Mouse (Mus musculus) cerebellum, adult 2 months (tissue): Measurements from ENCODE around the gene Igfbp4.

Experiments
- CTCF ChIP-seq: fragments of 200-500 bp; IDR thresholded peaks from 2 replicates; pipeline ENCODE4 v1.5.1; 2011; ENCODE audit warnings: low read depth, mild to moderate bottlenecking, control low read depth, low read length, moderate library complexity, borderline replicate concordance; ENCODE audit not compliant: insufficient read depth
- POLR2A ChIP-seq: fragments of 200-500 bp; IDR thresholded peaks from 2 replicates; pipeline ENCODE4 v1.6.1; 2011; ENCODE audit warnings: low read length, control low read depth, borderline replicate concordance; ENCODE audit not compliant: insufficient read depth

DNA sequence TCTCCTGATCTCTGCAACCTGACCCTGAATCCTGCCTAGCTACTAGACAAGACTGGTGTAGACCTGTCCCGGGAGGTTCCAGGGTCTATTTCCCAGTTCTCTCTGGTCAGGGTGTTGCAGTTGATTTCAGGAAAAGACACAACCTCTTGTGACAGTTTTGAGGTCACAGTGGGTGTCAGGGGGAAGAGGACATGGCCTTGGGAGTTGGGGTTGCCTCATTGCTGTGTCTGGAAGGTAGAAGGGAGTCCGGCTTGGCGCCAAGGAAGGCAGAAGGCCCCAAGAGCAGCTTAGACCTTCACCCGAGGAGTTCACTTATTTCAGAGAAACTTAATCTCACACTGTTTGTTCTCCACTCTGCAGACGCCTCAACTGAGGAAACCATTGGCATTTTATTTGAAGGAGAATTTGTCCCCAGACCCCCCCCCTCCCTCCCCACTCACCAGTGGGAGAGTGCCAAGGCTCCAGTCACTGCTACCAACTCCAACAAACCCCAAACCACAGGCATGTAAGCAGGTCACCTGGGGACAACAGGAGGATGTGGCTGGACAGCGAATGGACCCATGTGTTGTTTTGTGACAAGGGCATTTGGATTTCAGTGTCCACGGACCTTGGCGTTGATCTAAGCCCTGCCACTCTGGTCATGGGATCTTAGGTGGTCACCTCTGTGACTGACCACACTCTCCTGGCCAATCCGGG is 61.7 kb downstream of the Igfbp4 start:
- TF ChIP-seq POLR2A (no peak), CTCF (no peak)
